Mouse (Mus musculus): ENCODE data around the gene Aurkb. TPM values are rescaled to one million over a fixed set of nuclear protein-coding genes. Genes with fewer than 3 reads are reported as not detected.

Aurkb gene
- polyA plus RNA-seq, 1 experiment, result 44.0 TPM

GRCm38 (mm10) chr11:69100639-69101360 lies 55.4 kb downstream of the Aurkb start:
- Histone ChIP-seq H3K4me3 (ENCODE audit: insufficient read depth, low read length) (peak overlapping the region; percentile 50; the same call in 1 of the 2 replicates), H3K27ac (ENCODE audit: insufficient read depth, low read length) (peak overlapping the region; percentile 34; the same call in 1 of the 2 replicates), H3K4me1 (ENCODE audit: control insufficient read depth, insufficient read depth, low read length) (peaks cover 12% of the 10 kb centered on the region)
- TF ChIP-seq CTCF (IDR thresholded peaks at IDR 0.05; ENCODE audit: borderline replicate concordance, insufficient read depth, low read length), result no peak
- no peak for TF ChIP-seq POLR2A (IDR thresholded peaks at IDR 0.05; ENCODE audit: low read depth, low read length)

Other genes with a start within 250 kb of the Aurkb start
- gene Ndel1, start 173.8 kb upstream of the Aurkb start, polyA plus RNA-seq (2011; ENCODE audit: insufficient read length, low read depth, missing spikeins), result 107 and 122 TPM in 2 replicates
- not detected in 2 replicates for gene Rnf222, start 157.1 kb upstream of the Aurkb start, polyA plus RNA-seq (2011; ENCODE audit: insufficient read length, low read depth, missing spikeins)
- gene Rpl26, start 144.1 kb upstream of the Aurkb start, polyA plus RNA-seq (2011; ENCODE audit: insufficient read length, low read depth, missing spikeins), result 3,230 and 3,899 TPM in 2 replicates
- not detected in 2 replicates for gene Odf4, start 118.6 kb upstream of the Aurkb start, polyA plus RNA-seq (2011; ENCODE audit: insufficient read length, low read depth, missing spikeins)
- gene Arhgef15, start 88.2 kb upstream of the Aurkb start, polyA plus RNA-seq (2011; ENCODE audit: insufficient read length, low read depth, missing spikeins), result 0.55 and 1.4 TPM in 2 replicates
- gene Slc25a35, start 77.5 kb upstream of the Aurkb start, polyA plus RNA-seq (2011; ENCODE audit: insufficient read length, low read depth, missing spikeins), result 4.9 and 5.7 TPM in 2 replicates
- 35.4 and 38.2 TPM in 2 replicates for gene Rangrf, start 70.5 kb upstream of the Aurkb start, polyA plus RNA-seq (2011; ENCODE audit: insufficient read length, low read depth, missing spikeins)
- gene Pfas, start 37.2 kb upstream of the Aurkb start, polyA plus RNA-seq (2011; ENCODE audit: insufficient read length, low read depth, missing spikeins), result 16.6 and 22.7 TPM in 2 replicates
- 43.2 and 44.2 TPM in 2 replicates for gene Ctc1, start 29.7 kb upstream of the Aurkb start, polyA plus RNA-seq (2011; ENCODE audit: insufficient read length, low read depth, missing spikeins)
- 9.7 and 11.2 TPM in 2 replicates for gene Borcs6, start 14.1 kb downstream of the Aurkb start, polyA plus RNA-seq (2011; ENCODE audit: insufficient read length, low read depth, missing spikeins)
- 14.0 and 17.6 TPM in 2 replicates for gene Tmem107, start 25.2 kb downstream of the Aurkb start, polyA plus RNA-seq (2011; ENCODE audit: insufficient read length, low read depth, missing spikeins)
- gene Vamp2, start 42.8 kb downstream of the Aurkb start, polyA plus RNA-seq (2011; ENCODE audit: insufficient read length, low read depth, missing spikeins), result 51.1 and 58.3 TPM in 2 replicates
- 23.1 and 30.9 TPM in 2 replicates for gene Per1, start 49.6 kb downstream of the Aurkb start, polyA plus RNA-seq (2011; ENCODE audit: insufficient read length, low read depth, missing spikeins)
- not detected in 2 replicates for gene Hes7, start 74.8 kb downstream of the Aurkb start, polyA plus RNA-seq (2011; ENCODE audit: insufficient read length, low read depth, missing spikeins)
- 0.88 and 1.1 TPM in 2 replicates for gene 9130213A22Rik, start 76.9 kb downstream of the Aurkb start, polyA plus RNA-seq (2011; ENCODE audit: insufficient read length, low read depth, missing spikeins)
- 0.27 TPM in 1 of 2 replicates, not detected in the other for gene Aloxe3, start 80.2 kb downstream of the Aurkb start, polyA plus RNA-seq (2011; ENCODE audit: insufficient read length, low read depth, missing spikeins)
- not detected in 2 replicates for gene Alox12b, start 111.3 kb downstream of the Aurkb start, polyA plus RNA-seq (2011; ENCODE audit: insufficient read length, low read depth, missing spikeins)
- not detected in 2 replicates for gene Alox8, start 152.2 kb downstream of the Aurkb start, polyA plus RNA-seq (2011; ENCODE audit: insufficient read length, low read depth, missing spikeins)
- 0.12 TPM in 1 of 2 replicates, not detected in the other for gene Gucy2e, start 191.4 kb downstream of the Aurkb start, polyA plus RNA-seq (2011; ENCODE audit: insufficient read length, low read depth, missing spikeins)

Data from embryonic fibroblast, embryonic 13.5 days (primary cell).